Mouse (Mus musculus): Measurements from ENCODE around the gene Foxn1.

Foxn1 gene

DNA sequence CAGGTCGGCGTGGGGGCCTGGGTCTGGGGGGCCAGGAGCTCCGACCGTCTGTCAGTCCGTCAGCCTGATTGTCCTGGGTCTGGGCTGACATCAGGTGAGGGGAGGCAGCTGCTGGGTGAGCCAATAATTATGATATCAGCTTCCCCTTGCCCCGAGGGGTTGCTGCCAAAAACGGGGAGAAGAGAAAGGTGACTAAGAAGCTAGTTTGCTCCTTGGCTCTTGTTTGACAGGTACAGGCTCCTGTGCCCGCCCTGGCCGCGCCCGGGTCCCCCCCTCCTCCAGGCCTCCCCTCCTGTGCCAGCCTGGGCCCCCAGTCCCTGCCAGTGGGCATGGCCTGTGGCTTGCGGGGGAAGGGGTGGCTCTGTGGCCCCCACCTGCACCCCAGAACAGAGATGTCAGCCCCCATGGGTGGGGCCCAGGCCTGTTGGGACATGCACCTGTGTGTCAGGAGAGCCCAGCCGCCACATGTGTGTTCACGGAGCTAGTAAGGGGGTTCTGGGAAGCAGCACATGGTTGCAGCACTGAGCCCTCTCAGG lies at the start of gene Foxn1:
Foxn1 (minus strand) TSS at position 51 of the 536 bp plus-strand sequence.
- DNase-seq (ENCODE audit: low read depth, low spot score): no peak

DNA sequence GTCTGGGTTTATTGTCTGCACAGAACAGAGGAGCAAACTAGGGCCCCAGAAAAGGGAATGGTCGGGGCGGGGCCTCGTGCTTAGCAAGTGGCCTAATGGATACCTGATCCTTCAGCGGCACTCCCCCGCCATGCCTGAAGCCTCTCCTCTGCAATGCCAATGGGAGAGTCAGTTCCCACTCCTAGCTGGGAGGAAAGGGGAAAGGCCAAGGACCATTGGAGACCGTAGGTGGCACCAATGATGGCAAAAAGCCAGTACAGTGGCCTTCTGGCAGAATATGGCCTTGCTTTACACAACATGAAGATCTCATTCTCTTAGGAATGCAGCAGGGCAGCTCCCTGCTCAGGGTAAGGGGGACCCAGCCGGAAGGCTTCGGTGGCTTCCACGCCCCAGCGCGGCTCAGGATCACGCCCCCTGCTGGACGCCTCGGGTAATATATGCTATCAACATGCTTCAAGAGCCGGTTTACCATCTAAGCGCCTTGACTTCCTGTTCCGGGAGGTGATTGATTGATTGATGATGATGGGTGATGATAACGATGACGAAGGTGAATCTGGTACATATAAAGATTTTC lies 49.5 kb upstream of the Foxn1 start:
- peak; percentile 77 for DNase-seq (ENCODE audit: low read depth, low spot score)

DNA sequence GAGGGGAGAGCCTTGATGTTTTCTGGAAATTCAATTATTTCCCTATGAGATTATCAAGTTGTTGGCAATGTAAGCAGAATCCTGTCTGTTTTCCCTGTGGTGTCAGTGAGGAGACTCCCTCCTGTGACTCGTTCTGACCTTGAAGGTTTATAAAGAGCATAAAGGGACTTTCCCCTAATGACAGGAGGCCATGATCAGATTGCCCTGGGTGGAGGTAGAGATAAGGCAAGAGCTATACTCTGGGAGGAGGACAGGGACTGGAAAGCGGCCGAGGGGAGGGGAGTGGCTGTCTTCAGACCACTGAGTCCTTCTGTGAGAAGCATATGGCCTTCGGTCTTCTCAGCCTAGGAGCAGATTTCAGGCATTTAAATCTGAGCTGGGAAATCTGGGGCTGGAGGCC lies 47.7 kb upstream of the Foxn1 start:
- no peak for DNase-seq (ENCODE audit: low read depth, low spot score)

DNA sequence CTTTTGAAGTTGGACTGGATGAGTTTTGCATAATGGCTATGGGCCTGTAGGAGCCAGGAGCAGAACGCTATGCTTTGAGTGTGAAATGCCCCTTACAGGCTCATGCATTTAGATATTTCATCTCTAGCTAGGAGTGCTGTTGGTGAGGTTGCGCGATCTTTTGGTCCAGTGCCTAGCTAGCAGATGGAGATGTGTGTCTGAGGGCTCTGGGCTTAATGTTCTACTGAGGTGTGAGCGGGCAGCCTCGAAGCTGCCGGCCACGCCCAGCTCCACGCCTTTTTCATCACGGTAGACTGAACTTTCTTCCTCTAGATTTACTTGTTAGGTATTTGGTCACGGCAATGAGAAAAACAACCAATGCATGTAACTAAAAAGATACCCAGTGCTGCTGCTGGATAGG lies 44.8 kb upstream of the Foxn1 start:
- no peak for DNase-seq (ENCODE audit: low read depth, low spot score)

DNA sequence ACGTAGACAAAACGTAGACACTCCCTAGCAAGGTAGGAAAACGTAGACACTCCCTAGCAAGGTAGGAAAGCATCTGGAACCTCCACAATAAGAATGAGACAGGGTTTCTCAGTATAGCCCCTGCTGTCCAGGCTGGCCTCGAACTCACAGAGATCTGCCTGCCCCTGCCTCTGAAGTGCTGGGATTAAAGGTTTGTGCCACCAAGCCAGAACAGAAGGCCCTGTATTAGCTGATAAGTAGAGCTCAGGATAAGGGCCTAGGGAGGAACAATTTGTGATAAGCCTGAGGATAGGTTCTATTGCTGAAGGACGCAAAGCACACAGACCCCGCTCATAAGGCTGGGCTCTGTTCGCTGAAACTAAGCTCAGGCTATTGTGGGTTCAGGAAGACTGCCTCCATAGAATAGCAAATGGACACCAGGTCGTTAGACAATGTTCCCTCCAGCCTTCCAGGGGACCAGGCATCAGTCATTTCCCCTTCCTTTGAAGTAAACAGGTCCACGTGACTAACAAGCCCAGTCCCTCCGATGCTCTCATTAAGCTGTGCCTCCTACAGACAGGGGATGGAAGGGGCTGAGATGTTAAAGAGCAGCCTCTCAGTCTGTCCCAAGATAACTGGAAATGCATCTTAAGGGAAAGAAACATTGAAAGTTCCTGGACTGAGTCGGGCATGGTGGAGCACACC lies 44.0 kb upstream of the Foxn1 start:
- DNase-seq (ENCODE audit: low read depth, low spot score): no peak

DNA sequence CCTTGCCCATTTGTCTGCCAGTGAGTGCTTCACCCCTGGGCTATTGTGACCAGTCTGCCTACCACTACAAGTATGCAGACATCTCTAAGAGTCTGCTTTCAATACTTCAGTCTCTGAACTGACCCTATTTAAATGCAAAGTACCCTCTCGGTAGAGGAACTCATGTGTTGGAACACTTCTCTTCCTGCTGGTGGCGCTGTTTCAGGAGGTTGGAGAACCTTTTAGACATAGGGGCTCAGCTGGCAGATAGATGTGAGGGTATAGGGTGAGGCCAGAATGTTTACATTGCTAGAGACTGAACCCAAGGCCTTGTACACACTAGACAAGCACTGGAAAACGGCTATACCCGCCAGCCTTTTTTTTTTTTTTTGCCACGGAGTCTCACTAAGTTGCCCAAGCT lies 42.0 kb upstream of the Foxn1 start:
- no peak for DNase-seq (ENCODE audit: low read depth, low spot score)

DNA sequence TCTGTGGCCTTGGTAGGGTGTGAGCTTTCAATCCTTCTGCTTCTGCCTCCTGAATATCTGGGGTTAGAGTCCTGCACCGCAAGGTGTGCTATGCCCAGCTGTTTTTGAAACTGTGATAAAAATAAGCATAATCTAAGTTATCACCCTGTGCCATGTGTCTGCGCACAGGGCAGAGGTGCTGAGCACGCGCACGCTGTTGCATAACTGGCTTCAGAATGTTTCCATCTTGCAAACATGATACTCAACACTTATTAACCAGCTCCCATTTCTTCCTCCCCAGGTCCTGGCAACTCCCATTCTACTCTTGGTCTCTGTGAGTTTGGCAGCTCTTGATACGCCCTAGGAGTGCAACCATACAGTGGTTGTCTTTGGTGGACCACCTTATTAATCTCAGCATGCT lies 41.3 kb upstream of the Foxn1 start:
- no peak for DNase-seq (ENCODE audit: low read depth, low spot score)

DNA sequence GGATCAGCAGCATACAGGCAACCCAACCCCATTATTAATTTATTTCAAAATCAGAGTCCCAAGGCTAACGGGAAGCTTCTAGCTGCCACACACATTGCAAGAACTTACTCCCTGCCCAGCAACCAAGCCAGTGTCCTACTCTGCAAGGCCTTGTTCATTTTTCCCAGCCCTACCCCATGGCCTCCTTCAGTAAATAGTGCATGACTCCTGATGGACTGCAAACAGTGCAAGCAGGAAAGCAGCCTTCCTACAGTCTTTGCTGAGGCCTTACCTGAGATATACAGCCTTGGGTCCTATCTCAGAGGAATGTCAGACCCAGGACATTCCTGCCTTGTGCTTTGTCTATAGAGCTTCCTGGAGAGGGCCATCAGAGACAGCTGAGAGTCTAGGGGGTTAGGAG lies 39.2 kb upstream of the Foxn1 start:
- no peak for DNase-seq (ENCODE audit: low read depth, low spot score)

DNA sequence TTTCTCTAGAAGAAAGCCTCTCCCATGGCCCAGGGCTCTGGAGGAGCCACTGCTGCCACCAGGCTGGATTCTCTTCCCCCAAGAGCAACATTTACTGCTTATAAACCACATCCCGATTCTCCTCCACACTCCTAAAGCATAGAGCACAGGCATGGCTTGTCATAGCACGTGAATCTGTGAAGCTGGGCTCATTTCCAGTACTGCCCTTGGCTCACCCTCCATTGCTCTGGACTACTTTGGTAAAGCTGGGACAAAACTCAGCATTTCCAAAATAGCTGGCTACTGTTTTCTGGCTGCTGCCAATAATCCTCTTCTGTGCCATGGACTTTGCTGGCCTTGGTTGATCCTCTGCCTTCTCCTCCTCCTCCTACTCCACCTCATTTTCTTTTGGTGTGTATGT lies 38.0 kb upstream of the Foxn1 start:
- no peak for DNase-seq (ENCODE audit: low read depth, low spot score)

DNA sequence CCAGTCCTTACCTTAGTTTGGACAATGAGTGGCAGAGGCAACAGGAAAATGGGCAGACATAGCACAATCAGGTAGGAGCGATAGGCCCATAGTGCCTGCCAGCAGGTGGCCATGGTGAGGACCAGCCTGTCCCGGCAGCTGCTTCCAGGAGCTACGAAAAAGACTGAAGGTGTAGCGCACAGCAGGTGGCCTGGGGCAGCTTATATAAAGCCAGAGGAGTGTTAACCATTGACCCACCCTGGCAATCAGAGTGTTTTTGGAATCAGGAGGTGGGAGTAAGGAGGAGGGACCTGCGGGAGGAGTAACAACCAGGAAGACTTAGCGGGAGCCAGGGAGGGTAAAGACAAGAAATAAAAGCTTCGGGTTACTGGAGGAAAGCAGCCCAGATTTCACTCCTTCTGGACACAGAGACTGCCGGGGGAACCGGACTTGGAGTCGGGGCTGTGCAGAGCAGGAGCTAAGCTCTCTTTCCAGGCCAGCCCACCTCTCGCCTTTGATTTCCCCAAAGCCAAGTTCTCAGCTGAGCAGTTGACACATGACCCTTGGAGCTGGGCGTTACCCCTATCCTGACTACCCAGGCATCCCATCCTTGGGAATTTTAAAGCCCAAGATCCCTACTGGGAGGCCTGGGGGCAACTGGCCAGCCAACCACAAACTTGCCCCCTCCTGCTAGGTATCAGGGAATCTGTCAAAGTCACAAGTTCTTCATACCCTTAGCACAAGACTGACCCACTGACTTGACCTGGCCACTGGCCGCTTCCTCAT lies 35.9 kb upstream of the Foxn1 start, which contains the start of gene Slc13a2:
Slc13a2 (minus strand) TSS at position 163 of the 765 bp plus-strand sequence.
- DNase-seq (ENCODE audit: low read depth, low spot score): no peak

DNA sequence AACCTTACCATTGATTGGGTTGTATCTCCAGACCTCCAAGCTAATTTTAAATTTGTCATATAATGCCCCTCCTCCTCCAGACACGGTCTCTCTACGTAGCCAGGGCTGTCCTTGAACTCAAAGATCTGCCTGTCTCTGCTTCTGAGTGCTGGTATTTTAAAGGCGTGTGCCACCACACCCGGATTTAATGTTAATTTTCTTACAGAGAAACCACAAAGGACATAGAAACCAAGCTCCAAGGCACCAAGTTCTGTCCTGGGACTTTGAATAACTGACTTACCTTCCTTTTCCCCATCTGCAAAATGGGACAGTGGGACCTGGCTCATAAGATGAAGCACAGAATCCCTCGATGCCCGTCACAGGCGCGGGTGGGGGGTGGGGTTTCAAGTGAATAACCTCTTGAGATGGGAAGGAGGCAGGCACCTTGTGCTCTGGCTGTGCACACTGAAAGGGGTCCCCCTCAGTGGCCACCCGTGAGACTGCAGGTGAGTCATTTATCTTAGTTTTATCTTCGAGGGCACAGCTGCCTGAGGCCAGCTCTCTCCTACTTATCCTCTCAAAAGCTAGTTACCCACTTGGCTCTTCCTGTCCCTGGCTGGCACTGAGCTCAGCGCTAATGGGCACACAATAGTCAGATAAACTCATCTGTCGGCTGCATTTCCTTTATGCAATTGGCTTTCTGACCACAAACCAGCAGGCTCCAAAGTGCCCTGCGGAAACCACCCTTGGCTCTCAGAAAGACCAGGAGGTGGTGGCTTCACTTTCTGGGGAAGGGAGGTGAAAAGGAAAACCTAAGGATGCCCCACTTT lies 35.0 kb upstream of the Foxn1 start:
- DNase-seq (ENCODE audit: low read depth, low spot score): no peak

DNA sequence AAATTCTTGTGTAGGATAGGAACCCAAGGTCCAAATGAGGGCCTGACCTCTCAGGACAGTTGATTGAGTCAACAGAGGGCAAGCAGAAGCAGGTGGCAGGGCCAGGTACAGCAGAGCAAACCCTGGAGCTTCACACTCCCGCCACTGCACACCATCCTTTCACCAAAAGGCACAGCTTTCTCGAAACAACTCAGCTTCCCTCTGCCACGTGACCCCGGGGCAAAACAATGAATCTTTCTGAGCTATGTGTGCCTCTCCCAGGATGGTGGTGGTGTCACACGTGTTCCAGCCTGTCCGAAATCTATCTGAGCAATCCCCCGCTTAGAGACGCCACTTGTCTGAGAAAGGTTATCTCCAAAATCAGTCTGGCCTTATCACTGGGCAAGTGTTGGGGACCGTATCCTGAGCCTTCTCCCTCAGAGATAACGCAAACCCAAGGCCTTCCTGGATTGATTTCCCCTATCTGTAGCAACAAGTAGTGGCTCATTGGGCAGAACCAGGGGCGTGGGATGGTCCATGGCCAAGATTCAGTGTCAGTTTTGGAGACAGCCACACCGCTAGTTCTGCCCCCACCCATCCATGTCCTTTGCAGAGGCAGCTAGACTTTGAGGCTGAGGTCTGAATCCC lies 34.0 kb upstream of the Foxn1 start:
- no peak for DNase-seq (ENCODE audit: low read depth, low spot score)

DNA sequence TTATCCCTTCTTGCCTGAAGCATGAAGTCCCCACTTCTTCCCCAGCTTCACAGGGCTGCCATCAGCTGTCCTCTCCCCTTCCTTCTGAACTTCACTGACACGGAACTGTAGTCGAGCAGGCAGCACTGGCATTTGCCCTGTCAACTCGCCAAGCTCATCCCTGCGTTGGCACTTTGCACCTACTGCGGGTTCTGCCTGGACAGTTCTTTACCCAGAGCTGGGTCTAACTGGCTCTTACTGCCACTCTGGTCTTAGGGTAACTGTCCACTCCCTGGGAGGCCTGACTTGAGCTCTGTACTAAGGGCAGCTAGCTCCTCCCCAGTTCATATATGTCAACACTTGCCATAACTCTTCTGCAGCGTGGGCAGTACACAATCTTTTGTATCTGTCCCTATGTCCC lies 30.5 kb upstream of the Foxn1 start:
- no peak for DNase-seq (ENCODE audit: low read depth, low spot score)

DNA sequence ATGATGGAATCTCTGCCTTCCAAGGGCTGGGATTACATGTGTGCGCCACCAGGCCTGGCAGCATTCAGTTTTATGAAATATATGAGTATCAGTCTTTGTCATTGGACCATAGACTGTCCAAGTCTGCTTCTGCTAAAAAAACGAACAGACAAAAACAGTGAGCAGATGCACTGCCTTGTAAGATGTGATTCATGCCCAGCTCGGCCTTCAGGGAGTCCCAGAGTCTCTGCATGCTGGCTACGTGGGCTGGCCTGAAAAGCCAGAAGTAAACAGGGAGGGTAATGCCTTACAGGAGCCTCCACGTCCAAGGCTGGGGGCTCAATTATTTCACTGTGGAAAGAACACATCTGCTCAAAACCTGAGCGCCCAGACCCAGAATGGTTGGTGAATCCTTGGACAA lies 26.5 kb upstream of the Foxn1 start:
- DNase-seq (ENCODE audit: low read depth, low spot score): no peak

DNA sequence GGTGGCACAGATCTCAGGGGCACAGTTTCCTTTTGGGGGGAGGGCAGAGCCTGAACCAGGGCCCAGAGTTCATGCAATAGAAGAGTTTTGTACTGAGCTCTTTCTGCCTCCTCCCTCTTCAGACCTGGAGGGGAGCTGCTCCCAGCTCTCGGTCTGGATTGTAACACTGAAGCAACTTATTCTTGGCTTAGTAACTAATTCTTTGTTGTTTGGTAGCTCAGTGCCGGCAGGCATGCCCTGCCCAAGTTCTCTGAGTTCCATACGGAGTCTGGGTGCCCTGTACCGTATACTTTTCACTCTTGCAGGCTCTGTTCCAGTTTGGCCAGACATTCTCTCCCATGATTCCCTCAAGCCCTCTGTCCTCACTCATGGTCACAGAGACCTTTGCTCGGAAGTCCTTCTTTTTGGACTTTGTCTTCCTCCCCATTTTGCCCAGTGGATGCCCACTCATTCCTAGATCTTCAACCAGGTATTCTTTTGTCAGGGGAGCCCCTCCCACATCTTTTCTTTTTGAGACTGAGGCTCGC lies 26.0 kb upstream of the Foxn1 start:
- no peak for DNase-seq (ENCODE audit: low read depth, low spot score)

DNA sequence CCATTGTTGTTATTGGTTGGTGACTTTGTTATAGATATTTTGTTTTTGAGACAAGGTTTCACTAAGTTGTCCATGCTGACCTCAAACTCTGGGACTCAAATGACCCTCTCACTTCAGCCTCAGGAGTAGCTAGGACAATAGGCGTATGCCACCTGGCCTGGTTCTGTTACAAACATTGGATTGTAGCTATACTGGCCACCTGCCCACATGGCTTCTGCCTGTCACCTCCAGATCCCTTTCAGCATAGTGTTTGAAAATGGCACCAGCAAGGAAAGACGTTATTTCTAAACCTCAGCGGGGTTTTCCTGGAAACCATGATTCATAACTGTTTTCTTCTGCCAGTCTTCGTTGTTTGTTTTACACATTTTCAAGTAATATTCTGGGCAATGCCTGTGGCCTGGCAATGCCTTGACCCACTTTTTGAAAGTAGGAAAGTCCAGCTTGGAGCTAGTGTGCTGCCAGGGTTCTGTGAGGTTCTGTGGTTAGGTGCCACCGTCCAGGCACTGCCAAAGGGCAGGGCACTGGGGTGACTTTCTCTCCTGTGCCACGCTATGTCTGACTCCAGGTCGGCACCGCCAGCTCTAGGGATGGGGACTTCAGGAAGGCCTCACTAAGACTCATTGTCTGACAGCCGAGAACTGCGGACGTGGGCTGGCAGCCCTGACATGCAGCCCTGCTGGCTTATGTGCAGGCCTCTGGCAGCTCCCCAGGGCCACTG lies 25.4 kb upstream of the Foxn1 start:
- DNase-seq (ENCODE audit: low read depth, low spot score): no peak

DNA sequence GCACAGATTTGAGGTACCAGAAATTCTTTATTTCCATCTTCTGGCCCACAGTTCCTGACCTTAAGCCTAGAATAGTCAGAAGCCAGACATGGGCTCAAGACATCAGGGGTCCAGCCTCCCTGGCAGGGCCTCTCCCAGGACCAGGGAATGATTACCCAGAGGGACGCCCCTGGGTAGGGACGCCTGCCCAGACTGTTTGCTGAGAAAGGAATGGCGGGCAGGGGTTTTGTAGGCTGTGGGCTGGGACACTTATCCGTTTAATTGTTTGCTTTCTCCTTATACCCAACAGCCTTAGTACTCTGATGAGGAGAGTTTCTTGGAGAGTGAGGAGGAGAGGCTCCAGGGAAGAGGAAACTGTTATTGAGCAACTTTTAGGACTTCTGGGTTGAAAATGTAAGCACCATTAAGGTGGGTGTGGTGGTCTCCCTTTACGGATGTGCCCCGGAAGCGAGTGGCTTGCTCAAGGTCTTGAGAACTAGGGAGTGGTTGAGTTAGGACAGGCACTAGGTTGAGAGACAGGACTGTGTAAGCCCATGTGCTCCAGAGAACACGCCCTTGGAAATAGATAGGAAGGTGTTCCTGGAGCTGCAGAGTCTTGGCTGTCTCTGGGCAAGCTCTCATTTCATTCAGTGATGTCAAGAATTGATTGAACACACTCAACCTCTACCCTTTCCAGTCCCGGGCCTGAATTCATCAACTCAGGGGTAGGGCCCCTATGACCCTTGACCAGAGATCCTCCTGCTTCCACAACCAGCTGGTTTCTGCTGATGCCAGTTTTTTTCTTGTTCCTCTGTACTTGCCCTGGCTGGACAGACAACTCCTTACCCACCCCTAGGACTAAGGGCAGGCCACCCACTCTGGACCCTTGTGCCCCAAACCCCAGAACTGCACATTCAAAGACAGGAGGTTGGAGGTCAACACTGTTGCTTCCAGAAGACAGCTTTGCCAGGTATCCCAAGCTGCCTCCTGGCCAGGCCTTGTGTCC lies 22.2 kb upstream of the Foxn1 start:
- DNase-seq (ENCODE audit: low read depth, low spot score): no peak

DNA sequence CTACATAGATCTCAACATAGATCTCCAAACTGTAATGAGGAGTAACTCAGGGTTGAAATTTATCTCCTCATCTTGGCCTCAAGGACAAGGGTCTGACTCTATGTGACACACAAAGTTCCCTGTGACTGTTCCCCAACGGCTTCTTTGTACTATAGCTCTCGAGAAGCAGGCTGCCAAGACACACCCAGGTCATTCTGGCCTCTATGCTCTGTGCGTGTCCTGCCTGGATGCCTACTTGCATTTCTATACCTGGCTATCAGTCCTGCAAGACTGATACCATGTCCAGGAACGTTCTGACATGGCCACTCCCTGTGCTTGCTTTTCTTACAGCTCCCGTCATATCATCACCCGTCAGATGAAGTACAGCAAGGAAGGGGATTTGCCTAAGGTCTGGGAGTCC lies 15.7 kb upstream of the Foxn1 start:
- DNase-seq (ENCODE audit: low read depth, low spot score): no peak

DNA sequence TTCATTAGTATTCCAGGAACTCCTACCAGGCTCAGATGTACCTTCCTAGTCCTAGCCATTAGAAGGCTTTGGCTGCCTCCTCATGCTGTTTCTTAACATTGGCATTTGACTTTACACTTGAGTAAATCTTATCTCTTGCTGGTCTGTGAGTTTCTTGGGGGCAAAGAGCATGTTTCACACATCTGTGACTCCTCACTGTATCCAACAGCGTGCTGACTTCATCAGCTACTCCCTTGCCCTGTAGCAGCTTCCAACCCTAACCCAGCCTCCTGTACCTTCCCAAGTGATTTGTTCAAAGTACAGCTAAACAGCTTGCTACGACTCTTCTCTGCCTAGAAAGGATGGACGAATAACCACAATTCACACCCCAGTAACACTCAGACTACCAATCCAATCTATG lies 15.1 kb upstream of the Foxn1 start:
- DNase-seq (ENCODE audit: low read depth, low spot score): no peak
